Mouse (Mus musculus) fibroblast of lung, adult 2 months (primary cell): Measurements from ENCODE around the gene Bcap31.
"Not testable (repeated sequence)": the region's sequence is repeated elsewhere in the genome, so short reads cannot be mapped to it uniquely, and the experiment has no call there.

Experiments
- DNase-seq: peaks from one replicate; pipeline ENCODE4 v3.0.0-alpha.2; 2011; ENCODE audit warnings: low read depth

Gene Bcap31

DNA sequence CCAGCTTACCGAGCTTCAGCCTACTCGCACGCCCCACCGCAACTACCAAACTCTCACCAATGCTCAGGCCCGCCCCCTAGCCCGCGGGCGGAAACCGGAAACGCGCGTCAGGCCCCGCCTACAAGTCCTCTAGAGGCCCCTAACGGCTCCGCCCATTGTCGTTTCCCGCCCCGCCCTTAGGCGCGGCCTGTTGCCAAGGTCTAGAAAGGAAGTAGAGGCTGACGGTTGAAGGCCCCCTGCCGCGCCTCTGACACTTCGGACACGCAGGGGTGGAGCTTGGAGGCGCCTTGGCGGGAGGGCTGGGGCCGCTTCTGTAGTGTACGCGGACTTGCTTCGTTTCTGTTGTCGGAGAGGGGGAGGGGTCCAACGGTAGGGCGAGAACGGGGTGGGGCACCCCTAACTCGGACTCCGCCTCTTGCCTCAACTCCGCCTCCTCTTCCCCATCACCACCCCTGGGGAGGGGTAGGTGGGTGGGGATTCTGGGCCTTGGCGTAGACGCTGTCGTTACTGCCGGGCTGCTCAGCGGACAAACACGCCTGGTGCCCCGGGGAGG lies at the start of gene Bcap31, which contains the start of gene Abcd1:
Bcap31 (minus strand) TSS at position 67 of the 553 bp plus-strand sequence.
Abcd1 (plus strand) TSS at position 489 of the 553 bp plus-strand sequence.
- peak; percentile 90 for DNase-seq

DNA sequence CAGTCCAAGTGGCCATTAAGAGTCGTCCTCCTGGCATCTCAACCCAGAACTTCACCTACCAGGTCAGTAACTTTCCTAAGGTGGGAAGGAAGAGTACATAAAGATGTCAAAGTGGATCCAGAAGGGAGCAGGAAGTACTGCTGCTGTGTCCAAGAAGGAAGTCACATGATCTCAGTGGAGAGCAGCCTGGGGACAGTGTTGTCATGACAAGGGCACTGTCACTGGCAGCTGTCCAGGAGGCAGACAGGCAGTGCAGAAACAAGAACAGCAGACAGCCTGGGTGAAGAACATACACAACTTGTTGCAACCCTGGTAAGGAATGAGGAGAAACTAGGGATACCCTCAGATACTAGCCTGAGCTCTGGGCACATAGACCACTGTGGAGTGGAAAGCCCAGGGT lies 49.3 kb upstream of the Bcap31 start:
- DNase-seq = no peak

DNA sequence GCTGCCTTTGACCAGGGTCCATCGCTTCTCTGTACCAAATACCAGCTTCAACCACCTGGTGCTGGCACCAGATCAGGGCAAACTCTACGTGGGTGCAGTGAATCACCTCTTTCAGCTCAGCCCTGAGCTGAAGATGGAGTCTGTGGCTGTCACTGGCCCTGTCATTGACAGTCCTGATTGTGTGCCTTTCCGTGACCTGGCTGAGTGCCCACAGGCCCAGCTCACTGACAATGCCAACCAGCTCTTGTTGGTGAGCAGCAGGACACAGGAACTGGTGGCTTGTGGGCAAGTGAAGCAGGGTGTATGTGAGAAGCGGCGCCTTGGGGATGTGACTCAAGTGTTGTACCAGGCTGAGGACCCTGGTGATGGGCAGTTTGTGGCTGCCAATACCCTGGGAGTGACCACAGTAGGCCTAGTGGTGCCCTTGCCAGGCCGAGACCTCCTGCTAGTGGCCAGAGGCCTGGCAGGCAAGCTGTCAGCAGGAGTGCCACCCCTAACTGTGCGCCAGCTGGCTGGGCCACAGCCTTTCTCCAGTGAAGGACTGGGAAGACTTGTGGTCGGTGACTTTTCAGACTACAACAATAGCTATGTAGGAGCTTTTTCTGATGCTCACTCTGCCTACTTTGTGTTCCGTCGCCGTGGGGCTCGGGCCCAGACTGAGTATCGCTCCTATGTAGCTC lies 42.8 kb upstream of the Bcap31 start:
- DNase-seq = no peak

DNA sequence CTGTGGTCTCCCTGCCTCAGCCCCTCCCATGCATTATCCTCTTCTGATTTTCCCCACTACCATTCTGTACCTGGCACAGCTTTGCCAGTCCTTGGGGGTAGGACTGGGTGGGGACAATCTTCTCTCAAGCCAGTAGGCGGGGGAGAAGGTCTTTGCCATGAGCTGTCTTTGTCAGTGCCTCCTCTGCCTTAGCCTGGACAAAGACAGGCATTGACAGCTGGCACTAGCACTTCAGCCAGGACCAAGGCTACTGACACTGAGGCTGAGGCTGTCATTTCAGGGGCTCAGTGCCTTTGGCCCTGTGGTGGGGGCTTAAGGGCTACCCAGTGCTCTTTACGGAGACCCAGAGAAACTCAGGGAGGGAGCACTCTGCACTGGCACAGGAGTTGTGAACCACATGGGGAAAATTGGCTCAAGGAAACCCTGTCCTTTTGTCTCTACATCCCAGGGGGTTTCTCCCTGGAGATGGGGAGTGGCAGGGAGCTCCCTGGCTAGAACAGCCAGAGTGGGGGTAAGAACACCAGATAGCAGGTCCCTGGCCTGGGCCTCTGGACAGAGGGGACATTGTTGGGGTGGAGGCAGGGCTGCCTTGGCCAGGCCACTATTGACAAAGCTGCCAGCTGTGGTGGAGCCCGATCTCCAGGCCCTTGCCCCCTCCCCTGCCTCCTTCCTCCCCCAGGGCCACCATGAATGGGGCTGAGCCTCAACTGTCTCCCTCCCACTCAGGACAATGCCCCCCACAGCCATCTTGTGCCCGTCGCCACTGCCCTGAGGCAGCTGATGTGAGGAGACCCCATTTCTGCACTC lies 40.6 kb upstream of the Bcap31 start, which contains the start of gene Plxnb3:
Plxnb3 (plus strand) TSS at position 757 of the 807 bp plus-strand sequence.
- no peak for DNase-seq

DNA sequence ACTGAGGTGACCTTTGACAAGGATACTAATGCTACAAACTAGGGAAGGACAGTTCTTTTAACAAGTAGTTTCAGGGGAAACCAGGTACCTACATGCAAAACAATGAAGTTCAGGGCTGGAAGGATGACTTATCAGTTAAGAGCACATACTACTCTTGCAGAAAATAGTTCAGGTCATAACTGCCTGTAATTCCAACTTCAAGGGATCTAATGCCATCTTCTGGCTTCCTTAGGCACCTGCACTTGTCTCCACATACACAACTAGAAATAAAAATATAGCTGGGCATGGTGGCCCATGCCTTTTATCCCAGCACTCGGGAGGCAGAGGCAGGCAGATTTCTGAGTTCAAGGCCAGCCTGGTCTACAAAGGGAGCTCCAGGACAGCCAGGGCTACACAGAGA lies 33.0 kb upstream of the Bcap31 start:
- DNase-seq = no peak

DNA sequence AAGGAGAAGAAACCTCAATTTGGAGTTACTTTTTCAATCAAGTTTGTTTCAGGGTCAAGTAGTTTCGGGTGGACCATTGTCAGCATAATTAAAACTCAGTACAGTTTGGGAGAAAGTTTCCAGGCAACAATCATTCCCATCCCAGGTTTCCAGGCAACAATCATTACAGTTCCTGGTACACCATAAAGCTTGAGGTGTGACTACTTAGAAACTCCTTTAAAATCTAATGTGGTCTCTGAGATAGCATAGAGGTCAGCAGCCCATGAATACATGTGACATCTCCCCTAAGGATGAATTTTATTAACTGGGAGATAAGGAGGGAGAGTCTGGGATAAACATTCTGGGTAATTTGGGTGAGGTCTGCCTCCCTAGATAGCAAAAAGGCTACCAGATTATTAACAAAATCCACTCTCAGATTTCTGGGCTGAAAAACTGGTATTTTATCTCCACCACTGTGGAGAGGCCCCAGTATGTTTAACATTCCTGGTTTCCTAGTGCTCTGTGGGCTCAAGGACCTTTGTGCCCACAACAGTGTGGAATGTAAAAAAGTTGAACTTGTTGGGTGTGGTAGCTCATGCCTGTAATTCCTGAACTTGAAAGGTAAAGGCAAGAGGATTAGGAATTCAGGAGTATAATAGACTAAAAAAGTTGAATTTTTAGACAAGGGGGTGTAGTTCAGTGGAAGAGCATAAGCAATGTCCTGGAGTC lies 29.0 kb upstream of the Bcap31 start:
- no peak for DNase-seq

DNA sequence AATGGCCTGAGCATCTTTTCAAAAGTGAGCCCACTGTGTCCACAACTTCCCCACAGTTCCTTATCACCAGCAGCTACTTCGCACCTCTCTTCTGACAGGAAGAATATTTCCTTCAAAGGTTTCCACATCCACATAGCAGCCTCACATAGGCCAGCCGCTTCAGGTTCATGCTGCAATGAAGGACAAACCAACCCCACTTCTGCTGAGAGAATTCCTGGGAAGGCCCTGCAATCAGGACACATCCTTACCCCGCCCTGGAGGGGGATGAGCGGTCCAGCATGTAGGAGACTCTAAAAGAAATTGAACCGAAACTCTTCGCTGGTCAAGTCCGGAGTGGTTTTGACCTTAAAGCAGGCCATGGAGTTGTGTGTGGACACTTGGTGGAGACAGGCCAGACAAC lies 23.9 kb upstream of the Bcap31 start:
- DNase-seq = not testable (repeated sequence)

DNA sequence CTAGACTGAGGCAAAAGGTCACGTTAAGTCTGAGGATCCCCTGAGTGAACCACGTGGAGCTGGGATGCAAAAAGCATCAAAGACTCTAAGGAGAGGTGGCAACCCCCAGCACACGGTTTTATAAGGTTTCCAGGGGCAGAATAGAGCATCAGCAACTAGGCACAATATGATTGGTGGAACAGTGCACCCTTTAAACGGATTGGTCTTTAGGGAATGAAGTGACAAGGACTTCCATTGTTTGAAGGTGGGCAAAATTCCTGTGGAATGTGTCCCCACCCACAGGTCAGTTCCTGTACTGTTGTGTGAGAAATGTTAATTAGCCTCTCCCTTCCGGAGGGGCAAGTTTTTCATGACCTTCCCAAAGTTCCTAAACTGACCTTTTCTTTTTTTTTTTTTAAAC lies 23.2 kb upstream of the Bcap31 start:
- no peak for DNase-seq

DNA sequence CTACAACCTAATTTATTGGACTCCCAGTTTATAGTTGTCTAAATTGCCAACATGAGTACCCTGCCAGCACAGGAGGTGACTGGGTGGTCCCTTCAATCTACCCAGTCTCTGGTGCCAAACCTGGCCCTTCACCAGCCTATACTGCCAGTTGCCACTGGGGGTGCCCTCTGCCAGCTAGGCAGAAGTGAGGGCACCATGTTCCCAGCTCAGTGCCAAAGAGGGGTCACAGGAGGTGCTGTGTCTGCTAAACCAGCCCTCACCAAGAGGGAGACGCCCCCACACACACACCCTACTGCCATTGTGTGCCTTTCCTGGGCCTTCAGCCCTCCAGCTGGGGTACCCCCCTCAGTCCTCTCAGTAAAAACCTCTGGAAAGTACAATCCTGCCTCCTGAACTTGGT lies 22.2 kb upstream of the Bcap31 start:
- no peak for DNase-seq

DNA sequence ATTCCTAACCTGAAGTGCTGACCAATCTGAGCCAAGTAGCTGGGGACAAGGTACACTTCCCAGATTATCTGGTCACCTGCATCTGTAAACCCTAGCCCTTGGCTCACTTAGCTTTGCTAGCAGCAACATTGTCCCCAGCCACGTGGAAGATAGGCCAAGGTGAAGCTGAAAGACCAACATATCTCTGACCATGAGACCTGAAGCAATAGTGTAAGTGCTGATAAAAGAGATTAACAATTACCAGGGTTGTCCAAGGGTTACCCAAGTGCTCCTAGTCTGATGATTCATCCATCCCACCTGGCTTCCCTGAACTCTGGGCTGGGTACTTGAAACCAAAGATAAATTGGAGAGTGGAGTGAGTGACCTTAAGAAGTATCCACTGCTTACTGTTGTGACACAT lies 14.9 kb upstream of the Bcap31 start:
- DNase-seq = no peak

DNA sequence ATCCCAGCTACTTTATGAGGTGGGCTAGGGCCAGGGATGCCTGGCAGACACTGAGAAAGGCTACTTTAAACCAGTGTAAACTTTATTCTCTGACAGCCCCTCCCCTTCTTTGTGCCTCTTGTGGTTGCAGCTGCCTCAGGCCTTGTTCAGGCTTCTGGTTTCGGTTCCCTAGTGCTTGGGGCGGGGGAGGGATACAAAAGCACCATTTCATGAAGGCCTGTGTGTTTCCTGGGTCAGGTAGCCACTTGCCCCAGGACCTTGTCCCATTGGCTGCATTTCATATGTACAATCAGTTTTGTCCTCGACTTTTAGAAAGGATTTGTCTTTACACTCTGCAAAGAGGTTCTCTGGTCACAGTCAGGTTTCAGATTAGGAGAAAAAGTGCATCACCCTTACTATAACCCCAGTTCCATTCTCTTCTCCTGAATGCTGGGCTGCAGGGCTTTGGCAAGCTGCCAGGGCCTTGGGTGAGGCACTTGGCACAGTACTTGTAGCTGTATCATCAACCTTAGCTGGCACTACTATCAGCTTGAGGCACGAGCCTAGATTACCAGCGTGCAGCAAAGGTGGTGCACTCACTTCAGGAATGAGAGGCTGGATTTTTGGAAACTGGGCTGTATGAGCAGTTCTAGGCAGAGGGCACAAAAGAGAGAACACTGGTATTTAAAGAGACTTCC lies 2.8 kb upstream of the Bcap31 start:
- DNase-seq = no peak

DNA sequence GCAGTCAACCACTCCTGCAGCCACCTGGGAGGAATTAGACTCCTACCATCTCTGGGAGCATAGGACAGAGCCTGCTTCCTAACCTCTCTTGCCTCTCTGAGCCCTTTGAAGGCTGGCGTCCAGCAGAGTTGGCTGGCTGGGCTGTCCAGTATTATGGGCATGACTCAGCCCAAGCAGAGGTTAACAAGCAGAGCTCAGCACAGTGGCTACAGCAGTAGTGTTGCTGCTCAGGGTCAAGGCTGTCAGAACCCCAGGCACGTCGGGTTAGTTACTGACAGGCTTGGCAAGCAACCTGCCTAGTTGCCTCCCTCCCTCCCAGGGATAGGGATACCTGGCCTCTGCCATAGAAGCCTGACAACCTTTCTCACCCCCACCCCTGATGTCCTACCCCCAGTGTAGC lies 2.3 kb upstream of the Bcap31 start:
- DNase-seq = peak; percentile 29

DNA sequence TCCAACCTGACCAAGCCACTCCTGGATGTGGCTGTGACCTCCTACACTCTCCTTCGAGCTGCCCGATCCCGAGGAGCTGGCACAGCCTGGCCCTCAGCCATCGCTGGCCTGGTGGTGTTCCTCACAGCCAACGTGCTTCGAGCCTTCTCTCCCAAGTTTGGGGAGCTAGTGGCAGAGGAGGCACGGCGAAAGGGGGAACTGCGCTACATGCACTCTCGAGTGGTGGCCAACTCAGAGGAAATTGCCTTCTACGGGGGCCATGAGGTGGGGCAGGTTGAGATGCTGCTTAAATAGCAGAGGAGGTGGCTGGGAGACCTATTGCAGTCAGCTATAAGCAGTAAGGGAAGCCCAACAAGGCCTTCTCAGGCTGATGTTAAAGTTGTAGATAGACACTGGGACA lies 1.7 kb upstream of the Bcap31 start:
- no peak for DNase-seq

DNA sequence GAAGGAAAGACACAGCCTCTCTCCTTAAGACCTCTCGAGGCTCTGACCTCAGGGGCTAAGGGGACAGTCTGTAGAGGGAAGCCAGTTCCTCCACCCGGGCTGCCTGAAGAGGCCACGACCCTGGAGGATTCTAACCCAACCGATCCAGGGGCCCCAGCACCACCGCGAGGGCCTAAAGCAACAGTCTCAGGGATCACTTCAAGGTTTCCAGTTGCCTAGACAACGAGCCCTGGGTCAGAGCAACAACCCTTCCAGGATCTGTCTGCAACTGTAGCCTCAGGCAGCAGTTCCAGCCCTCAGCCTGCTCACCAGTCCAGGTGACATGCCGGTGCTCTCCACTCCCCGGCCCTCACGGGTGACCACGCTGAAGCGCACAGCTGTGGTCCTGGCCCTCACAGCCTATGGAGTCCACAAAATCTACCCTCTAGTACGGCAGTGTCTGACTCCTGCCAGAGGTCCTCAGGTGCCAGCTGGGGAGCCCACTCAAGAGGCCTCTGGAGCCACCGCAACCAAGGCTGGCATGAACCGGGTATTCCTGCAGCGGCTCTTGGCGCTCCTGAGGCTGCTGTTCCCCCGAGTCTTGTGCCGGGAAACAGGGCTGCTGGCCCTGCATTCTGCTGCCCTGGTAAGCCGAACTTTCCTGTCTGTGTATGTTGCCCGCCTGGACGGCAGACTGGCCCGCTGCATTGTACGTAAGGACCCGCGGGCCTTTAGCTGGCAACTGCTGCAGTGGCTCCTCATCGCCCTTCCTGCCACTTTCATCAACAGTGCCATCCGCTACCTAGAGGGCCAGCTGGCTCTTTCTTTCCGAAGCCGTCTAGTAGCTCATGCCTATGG lies 952 bp upstream of the Bcap31 start:
- no peak for DNase-seq

DNA sequence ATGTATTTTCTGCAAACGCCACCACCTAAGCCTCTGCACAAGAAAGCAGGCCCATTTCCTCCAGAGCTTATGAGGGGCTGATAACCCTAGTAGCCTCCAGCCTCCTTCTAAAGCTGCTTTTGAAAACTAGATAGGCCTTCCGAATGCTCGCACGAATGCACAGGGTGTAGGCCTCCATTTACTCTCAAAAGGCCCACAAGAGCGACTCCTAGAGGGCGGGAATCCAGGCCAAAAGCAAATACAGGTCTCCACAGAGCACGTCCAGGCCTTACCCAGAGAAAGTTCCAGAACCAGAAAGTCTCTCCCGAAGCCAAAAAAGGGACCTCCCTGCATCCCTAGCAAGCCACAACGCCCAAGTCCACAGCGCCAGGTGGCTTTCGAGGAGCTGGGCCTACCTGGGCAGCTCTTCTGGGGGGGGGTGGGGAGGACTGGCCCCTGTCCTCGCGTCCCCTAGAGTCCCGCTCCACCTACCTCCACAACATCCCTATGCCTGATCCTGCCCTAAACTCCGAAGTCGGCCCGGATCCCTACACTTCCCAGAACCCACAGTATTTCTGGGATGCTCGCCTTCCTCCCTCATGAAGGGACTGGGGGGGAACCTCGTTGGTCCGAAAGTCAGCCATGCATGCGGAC lies 383 bp downstream of the Bcap31 start:
- DNase-seq = no peak

DNA sequence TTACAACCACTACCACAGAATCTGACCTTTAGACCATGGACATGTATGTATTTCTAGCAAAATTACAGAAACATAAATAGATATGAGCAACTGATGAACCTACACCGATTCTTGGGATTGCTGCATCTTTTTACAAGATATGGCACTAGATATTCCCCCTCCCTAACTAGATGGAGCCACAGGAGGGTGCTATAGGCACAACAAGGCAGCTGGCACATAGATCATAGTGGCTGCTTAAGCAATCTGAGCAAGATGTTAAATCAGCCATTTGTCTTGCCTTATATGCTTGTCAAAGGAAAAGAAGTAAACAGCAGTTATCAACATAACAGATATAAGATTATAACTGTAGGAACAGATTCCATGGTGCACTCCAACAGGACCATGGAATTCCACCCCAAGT lies 15.5 kb downstream of the Bcap31 start:
- no peak for DNase-seq

DNA sequence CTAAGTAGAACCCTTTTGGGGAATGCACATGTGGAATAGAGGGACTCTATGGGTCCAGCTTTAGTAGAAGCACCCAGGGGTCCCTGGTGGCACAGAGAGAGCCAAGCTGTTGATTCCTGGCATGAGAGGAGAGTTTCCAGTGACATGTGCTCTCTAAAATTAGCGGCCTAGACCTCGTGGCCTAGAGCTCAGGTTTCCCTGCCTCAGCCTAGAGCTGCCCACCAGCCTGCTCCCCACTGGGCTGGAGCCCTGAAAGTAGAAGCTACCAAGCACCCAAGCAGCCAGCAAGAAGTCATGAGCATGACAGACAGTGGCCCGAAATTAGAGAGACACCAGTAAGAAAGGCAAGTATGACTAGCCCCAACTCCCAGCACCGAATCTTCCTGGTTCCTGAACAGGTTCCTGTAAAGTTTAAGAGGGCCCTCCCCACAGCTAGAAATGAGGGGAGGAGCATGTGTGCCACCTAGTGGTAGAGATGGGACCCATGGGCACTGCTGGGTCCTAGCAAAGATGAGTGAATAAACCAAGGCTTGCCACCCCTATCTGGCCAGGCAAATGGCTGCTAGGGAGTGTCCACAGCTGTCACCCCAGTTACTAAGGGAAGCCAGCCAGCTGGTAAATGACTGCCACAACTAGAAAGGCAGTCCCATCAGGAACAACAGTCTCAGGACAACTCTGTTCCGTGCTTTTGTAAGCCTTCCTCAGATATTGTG lies 24.9 kb downstream of the Bcap31 start:
- DNase-seq = no peak

DNA sequence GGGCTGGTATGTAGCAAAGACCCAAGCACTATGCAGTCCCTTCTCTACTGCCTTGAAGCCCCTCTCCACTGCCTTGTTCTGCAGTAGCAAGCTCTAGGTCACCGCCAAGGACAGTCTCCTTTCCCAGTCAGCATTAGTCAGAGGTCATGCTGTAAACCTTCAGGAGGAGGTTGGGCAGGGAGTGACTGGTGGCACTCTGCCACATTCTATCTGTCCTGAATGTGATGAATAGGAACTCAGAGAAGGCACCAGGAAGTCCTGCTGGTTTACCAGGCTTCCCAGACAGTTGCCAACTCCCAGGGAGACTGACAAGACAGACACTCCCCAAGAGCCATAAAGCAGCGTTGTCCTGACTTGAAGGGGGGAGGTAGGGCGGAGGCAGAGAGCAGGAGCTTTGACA lies 30.3 kb downstream of the Bcap31 start:
- peak; percentile 29 for DNase-seq

DNA sequence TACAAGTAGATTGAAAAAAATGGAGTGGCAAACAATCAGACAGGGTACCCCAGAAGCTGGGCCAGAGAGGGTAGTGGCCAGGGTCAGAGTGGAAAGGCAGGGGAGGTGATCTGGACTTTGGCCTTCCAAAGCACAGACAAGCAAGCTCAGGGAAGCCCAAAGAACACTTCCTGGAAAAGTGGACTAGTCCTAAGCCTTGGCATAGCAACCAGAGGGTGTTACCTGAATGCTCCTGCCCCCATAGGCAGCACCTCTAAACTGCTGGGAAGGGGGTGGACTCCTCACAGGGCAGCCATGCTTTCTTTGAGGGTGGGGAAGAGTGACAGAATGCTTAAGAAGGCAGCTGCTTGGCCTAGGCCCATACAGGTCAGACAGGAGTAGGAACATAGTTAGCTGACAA lies 31.0 kb downstream of the Bcap31 start:
- no peak for DNase-seq

DNA sequence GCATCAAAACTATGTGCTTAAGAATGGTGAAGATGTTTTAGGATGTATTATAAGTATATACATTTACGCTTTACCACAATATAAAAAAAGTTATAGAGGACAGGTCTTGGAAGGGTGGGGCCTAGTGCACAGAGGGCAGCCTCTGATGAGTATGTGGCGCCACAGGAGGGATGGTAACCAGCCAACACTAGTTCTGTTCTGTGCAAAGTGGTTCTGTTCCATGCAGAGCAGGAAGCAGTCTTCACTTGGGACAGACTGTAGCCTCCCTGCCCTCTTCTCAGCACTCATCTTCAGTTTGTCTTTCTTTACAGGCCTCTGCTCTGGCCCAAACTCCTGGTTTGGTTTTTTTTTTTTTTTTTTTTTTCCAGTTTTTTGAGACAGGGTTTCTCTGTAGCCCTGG lies 31.8 kb downstream of the Bcap31 start:
- no peak for DNase-seq
